Mouse (Mus musculus): Measurements from ENCODE around the gene Sipa1l2.

Gene Sipa1l2

DNA sequence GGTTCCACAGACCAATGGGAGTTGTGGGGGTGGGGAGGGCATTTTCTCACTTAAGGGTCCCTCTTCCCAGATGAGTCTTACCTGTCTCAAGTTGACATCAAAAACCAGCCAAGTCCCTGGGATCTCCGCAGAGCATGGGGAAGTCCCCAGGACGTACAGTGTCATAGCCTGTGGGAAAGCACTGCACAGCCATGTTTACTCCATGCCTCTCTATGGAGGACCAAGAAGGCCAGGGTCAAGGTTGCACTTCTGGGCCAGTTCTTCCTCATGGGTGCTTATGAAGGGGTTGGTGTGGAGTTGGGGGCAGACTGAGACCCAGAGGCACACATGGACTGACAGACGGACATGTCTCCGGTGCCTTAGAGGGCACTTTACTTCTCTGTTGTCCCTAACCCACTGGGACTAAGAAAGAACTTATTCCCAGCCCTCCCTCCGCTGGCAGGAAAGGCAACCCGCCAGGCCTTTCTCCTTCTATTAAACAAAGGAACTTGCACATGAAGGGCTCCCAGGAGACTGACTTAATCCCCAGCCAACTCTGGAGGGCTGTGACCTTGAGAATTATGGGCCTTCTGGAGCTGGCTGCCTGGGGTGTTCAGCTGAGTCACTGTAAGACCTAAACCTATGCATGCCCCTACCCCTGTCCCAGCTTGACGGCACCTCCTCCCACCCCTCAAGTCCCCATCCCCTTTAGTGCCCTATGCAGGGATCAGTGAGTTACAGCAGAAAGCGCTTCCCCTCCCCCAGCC lies 199.9 kb downstream of the Sipa1l2 start:
- no peak for DNase-seq (ENCODE audit: extremely low spot score)

DNA sequence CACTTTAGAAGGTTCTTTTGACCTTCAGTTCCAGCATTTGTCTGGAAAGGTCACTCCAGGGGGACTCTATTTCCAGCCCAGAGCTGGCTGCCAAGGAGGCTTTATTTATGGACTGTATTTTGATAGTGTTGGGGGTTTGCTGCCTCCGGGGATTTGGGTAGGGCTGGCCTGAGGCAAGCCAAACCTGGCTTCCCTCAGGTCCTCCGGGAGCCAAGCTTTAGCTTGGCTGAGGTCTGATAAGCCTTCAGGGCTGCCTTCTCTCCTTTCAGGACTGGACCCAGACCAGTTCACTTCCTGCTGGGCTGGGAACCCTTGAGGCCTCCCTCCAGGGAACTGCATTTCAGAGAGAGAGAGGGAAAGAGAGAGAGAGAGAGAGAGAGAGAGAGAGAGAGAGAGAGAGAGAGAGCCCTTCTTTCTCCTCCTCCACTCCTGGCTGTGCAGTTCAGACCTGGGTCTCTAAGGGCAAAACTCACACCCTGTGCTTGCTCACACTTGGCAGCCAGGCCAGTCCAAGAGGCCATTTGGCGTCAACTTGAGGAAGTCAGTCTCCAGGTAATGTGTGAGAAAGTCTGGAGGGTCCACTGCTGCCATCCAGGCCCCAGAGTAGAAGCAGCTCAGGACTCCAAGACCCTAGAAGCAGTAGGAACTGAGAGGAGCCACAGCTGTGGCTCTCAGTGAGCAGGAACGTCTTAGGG lies 201.1 kb downstream of the Sipa1l2 start:
- no peak for DNase-seq (ENCODE audit: extremely low spot score)
